ENCODE assay signal across 10 mouse cellular contexts in the genomic region with DNA sequence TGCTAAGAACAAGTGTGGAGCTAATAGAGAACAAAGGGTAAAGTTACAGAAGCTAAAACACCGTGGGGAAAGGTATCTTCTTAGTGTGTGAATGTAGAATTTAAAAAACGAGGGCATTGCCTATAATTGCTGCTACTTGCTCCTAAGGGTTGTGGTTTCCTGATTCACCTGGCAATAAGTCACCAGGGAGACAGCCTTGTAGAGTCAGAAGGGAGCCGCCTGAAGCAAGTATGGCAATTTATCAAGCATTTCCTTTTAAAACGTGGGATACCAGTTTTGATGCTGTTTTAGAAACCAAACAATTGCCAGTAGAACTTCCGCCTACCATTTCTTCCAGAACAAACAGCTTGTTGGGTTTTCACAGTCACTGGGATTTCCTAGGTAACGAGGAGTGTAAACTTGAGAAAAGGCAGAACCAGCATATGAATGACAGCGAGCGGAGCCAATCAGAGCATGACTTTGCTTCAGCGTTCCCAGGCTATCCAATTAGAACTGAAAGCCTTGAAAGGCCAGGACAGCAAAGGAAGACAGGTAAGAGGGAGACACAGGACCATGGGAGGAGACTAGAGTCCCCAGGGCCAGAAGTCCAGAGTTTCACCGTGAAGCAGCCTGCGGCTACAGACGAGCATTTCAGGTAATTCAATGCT. TPM values are rescaled to one million over a fixed set of nuclear protein-coding genes. Genes with fewer than 3 reads are reported as not detected.
DNase-seq lines count a peak whose midpoint lies in the region; ATAC-seq lines count a peak whose summit lies in the region.
"Had no signal": no experiment of that assay in that cellular context is flagged by ENCODE, and none has a peak within 500 bp of the region (broad histone marks: within the 10 kb centered on the region; RNA-seq: fewer than 3 reads in every experiment).

A gene (plus strand): TSS at position 495 of the 647 bp plus-strand sequence.

- H3K27ac ChIP-seq in liver, embryonic 12.5 days, result no peak within 1 kb of the TSS

- H3K9ac ChIP-seq in liver, embryonic 12.5 days, result no peak within 1 kb of the TSS

- no peaks in the 10 kb centered on the region for H3K27me3 ChIP-seq in liver, embryonic 12.5 days (replicated peaks)

- no peak within 1 kb of the TSS for H3K4me2 ChIP-seq in liver, embryonic 12.5 days

- no peak within 1 kb of the TSS for H3K4me3 ChIP-seq in liver, embryonic 12.5 days

- WGBS in large intestine, adult 2 months, result 18% methylated on average over 12 of the region's 12 CpGs
- WGBS in liver, embryonic 12.5 days (ENCODE audit: insufficient replicate concordance), result 45% methylated on average over 12 of the region's 12 CpGs

- no peaks in the 10 kb centered on the region for H3K9me3 ChIP-seq in liver, embryonic 12.5 days (replicated peaks)

- ATAC-seq in liver, embryonic 12.5 days, result peak; percentile 47; the same call in 1 of the 2 replicates

- H3K36me3 ChIP-seq in liver, embryonic 12.5 days, result no peaks in the 10 kb centered on the region

- DNase-seq in cerebellum, postnatal 14 days, result peak; percentile 39 to 72
- no peak for DNase-seq in cerebellum, adult 11-12 months
- DNase-seq in c-Kit-positive CD71-negative TER-119-negative erythroid progenitor cells, embryonic 14.5 days (ENCODE audit: low read depth), result peak; percentile 22
- peak; percentile 27 for DNase-seq in heart, postnatal 4 days
- peak; percentile 95 for DNase-seq in large intestine, adult 2 months (ENCODE audit: low read depth, low spot score)
- peak; percentile 85 for DNase-seq in naive thymus-derived CD4-positive, alpha-beta T cell, adult 2 months (ENCODE audit: low read depth)
- DNase-seq in thymus, adult 18-20 months, result peak; percentile 9 to 45

- no peaks in the 10 kb centered on the region for H3K4me1 ChIP-seq in liver, embryonic 12.5 days

RNA-seq across cellular contexts. Expression of the gene that starts here (rescaled TPM):
- not detected for total RNA-seq in heart, postnatal 4 days (2021)
- 0.40 and 0.46 TPM in 2 replicates for polyA plus RNA-seq in large intestine, adult 2 months (2012; rRNA removed)
- polyA plus RNA-seq in liver, embryonic 12.5 days (2016; fragmentation: Nextera tagmentation; extraction: Ambion mirVana), result 0.32 and 0.41 TPM in 2 replicates
- total RNA-seq: heart, postnatal 36 days had no signal
- polyA plus RNA-seq: C2C12 had no signal

Comparison
In these comparisons a context has a peak if more than half of its experiments do, and no peak if none do; other contexts are left out.
1. Peak in DNase-seq in heart, postnatal 4 days; RNA of the gene not detected or under 1 TPM.
2. Peak in DNase-seq in large intestine, adult 2 months; RNA of the gene not detected or under 1 TPM.
3. Peak in ATAC-seq in liver, embryonic 12.5 days; RNA of the gene not detected or under 1 TPM.